Mouse (Mus musculus) lung, adult 18-20 months (tissue): Measurements from ENCODE around the gene Ppp2r5c.

Experiments used
- DNase-seq, 2 experiments: peaks; one replicate each; pipeline ENCODE4 v3.0.0; 2022; ENCODE audit warnings: mixed read lengths in 2 of 2

Ppp2r5c gene

DNA sequence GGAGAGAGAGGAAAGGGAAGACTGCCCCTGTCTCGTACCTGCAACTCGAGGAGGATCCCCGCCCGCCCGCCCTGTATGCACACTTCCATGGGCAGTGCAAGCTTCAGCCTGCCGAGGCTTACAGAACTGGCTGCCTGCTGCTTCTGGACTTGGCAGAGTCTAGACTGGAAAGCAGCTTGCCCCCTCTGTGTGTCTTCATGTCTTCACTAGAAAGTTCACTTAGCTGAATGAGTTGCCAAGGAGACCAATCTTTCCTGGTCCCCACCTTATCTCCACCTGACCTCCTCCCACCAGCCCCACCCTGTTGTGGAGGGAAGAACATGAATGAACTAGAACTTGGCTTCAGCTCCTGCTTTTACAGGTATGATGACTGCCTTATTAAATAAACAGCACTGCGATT, 66.0 kb downstream of the Ppp2r5c start:
- peak in 1 of 2 experiments; percentile 29 for DNase-seq

DNA sequence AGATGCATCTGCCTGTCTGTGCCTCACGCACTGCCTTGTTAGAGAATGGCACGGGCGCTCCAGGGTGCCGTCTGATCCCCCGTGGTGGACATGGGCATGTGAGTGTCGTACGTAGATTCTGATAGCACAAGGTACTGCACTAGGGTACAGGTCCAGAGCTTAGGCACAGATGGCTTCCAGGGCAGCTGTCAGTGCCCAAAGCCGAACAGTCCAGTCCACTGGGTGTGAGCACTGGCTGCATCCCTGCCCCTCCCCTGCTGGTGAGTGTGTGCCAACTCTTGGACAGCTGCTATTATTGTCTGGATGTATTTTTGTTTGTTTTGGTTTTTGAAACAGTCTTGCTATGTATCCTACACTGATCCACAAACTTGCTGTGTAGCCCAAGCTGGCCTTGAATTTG, 68.8 kb downstream of the Ppp2r5c start:
- peak in 1 of 2 experiments; percentile 54 for DNase-seq

DNA sequence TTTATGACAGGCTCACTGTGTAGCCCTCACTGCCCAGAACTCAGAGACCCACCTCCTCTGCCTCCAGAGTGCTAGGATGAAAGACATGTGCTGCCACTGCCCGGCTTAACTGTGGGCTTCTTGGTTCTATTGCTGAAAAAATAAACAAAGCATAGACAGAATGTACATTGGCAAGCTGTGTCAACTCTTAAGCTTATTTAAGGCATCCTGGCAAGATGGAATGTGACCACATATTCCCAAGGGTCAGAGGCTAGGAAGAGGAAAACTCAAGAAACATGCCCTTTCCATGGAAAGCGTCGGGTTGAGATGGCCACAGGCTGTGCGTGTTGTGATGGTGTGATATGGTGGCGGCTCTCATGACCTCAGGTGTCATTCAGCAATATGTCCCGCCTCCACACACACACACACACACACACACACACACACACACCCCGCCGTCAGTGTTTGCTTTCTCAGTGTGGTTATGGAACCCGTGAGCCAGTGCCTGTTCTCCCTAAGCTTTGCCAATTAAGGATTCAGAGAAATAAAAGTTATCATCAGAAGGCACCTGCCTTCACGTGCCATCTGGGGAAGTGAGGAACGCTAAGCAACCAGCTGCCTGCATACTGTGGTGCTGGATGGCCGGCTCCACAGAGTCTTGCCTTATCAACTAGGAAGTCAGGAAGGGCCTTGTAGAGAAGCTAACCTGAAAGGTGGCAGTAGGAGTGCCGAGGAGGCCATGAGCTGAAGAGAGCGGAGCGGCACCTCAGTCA, 73.5 kb downstream of the Ppp2r5c start:
- no peak for DNase-seq

DNA sequence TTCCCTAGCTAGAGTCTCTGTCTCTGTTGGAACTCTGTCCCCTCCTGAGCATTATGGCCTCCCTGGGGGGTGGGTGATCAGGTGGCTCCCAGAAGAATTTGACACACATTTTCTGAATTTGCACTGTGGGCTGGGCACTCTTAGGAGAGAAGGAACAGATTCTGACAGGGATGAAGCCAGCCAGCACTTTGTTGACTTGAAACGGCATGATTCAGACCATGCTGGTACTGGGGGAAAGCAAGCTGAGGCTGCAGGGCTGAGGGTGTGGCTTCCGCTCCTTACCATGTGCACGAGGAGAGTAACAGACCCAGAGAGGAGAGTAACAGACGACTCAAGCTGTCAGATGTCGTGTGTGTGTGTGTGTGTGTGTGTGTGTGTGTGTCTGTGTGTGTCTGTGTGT, 76.6 kb downstream of the Ppp2r5c start:
- DNase-seq = no peak

DNA sequence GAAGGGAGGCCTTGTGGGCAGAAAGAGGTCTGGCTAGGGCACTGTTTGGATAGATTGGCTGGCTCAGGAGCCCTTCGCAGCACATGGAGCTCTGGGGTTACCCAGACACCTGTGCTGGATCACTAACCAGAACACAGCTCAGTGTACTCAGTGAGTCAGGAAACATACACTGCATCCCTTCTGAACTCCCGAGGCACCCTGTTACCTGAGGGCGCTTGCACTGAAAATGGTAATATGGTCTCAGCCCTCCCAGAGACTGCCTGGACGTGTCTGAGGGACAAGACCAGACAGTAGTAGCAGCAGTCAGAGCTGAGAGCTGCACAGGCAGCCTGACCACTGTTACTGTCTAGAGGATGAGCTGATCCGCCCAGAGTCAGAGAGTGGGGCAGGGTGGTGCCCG, 85.8 kb downstream of the Ppp2r5c start:
- DNase-seq = no peak

DNA sequence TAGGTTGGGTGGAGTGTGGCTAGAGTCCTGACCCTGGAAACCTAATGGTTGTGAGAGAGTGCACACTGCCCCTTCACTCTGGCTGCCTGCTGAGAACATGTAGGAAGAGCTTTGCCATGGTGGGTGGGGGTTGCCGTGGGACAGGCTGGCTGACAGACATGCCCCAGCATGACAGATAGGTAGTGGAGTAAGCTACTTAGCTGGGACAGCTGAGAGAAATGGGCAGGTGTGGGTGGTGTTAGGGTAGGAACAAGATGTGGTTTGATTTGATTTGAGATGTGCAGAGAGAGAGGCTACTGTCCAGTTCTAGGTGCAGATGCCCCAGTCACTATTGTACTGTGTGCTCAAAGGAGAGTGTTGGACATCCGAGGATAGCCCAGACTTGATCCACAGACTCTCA, 86.2 kb downstream of the Ppp2r5c start:
- no peak for DNase-seq

DNA sequence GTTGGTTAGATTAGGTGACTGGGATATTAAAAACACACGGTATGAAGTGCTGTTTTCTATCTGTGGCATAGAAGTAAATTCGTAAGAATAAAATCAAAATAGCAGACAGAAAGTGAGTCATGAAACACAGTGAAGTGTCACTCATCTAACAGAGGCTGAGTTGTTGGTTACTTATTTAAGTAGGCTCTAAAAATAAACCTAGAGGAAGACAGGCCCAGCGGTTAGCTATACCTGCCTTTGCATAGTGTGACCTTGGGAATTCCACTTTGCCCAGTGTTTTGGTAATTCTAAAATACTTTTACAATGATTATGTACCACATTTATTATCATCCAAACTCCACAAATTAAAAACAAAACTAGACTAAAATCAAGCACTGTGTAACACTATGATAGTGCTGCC, 86.9 kb downstream of the Ppp2r5c start:
- DNase-seq = no peak

DNA sequence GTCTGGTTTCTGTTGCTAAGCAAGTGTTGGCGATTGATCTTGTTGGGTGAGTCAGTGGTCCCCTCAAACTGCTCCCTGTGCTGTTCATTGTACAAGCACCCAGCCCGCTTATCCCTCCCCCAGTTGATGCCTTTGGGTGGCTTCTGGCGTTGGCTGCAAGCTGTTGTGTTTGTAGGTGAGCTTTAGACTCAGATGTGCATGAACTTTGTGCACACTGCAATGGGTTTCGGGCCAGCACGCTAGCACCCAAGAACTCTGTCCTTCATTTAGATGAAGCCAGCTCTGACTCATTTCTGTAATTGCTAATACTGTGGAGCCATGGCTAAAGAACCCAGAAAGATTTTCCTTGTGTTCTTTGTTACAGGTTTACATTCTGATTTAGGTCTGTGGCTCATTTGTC, 88.4 kb downstream of the Ppp2r5c start:
- no peak for DNase-seq

DNA sequence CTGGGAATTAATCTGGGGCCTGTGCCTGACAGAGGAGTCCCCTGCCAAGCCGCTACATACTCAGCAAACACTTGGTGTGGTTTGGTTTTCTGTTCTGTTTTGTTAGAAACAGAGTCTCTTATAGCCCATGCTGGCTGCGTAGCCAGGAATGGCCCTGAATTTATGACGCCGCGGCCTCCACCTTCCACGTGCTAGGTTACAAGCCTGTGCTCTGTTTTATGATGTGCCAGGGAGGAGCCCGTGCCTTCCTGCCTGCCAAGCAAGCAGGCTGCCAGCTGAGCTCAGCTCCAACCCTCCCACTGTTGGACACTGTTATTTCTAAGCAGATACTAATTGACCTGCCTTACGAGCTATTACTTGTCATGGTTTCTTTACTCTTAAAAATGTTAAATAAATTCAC, 90.8 kb downstream of the Ppp2r5c start:
- no peak for DNase-seq

DNA sequence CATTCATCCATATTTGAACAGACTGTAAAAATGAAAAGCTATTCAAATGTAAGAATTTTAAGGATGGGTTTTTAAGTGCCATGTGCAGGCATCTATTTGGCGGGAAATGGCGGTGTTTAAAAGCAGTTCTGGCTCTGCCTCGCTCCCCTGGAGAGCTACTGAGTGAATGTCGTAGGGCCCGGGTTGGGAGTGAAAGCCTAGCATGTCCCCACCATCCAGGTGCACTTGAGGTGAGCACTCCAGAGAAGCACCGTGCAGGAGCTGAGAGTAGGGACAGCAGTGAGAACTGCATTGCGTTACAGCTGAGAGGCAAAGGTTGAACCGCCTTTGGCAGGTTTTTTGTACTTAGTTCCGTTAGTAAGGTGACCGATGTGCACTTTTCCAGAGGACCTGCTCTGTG, 92.4 kb downstream of the Ppp2r5c start:
- DNase-seq = no peak

DNA sequence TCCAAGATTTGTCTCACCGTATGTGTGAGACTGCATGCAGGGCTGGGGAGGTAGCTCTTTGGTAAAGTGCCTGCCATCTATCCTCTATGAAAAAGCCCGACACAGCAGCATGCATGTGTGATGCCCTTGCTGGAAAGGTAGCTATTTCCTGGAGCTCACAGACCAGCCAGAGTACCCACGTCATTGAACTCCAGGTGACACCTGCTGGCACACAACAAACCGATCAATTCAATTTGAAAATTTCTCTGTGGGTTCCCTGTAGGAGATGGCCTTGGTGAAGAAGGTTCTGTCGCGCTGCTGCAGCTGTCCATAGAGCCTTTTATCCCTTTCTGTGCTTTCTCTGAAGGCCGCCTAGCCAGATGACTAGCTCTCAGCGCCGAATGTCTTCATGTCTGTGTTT, 92.9 kb downstream of the Ppp2r5c start:
- no peak for DNase-seq

DNA sequence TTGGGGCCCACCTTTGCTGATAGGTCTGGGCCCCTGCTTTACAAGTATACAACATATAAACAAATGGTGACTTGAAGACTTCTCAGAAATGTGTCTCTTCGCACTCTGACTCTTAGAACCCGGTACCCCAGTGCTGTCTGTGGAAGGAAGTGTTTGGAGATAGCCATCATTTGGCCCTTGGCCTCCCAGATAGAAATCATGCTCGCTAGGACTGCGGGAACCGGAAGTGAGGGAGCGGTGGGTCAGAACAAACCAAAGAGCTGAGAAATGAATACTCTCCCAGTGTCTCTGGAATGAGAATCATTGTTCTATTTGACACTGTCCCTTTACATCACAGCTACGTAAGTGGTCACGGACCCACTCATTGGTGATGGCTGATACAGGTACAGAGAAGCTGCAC, 93.4 kb downstream of the Ppp2r5c start:
- no peak for DNase-seq

DNA sequence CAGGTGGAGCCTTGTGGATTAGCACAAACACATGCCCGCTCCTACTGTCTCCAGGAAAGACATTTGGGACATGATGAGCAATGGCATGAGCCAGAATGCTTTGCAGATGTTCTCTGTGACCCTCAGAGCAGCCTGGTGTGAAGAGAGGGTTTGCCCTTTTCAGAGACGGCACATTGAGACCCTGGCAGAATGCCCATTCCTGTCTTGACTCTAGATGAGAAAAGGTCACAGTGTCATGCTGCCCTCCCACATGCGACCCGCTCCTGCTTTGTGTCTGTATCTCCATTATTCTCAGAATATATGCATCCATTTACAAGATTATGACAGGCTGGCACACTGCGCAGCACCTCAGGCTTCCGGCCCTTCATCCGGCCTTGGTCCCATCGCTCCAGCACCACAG, 94.1 kb downstream of the Ppp2r5c start:
- no peak for DNase-seq

DNA sequence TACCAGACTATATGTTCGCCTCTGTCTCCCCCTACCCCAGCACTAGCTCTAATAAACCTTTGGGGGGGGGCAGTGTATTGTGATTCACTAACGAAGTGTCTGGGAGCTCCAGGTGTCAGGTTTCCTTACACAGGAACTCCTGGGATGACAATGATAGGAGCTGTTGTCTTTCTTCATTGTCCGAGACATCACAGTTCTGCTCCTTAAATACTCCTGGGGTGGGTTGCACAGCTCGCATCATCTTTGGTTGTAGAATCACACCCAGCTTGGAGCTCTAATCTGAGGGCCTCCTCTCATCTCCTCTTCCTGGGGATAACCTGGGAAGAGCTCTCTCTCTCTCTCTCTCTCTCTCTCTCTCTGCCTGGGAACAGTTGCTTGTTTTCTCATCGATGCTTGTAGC, 94.6 kb downstream of the Ppp2r5c start:
- DNase-seq = no peak

DNA sequence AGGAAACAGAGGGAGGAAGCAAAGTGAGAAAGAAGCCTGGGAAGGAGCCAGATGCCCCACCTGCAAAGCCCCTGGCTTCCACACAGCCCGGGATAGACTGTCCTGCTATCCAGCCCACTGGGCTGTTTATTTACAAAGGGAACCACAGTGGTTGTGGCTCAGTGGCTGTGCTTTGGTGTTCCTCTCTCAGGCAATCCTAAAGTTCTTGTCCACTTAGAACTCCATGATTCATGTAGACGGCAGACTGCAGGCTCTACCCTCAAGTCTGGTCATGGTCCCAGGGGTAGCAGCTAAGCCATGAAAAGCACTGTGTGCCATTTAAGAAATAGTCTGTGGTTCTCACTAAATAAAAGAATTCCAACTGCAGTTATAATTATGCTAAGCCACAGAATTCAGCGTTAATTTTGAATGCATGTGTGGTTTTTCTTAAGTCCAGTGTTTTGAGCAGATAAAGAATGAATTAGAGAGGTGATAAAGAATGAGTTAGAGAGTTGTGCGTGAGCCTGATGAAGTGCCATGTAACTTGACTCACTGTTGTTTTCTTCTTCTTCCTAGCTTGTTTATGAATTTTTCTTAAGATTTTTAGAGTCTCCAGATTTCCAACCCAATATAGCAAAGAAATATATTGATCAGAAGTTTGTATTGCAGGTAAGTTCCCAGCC, 98.3 kb downstream of the Ppp2r5c start:
- DNase-seq = no peak

DNA sequence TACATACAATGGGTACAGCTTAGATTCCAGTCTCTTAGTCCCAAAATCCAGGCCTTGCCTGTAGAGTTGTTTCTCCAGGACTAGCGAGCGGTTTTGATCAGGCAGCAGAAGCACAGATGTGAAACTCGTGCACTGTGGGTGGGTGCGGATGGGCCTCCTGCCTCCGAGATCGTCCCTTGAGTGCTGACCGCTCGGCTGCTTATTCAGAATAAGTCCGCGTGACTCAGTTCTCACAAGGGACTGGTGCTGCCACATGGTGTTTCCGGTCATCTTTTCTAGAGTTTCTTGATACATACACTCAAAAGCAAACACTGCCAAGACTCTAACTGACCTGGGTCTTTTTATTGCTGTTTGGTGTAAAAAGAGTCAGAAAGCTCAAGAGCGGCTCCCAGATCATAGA, 100.7 kb downstream of the Ppp2r5c start:
- DNase-seq = no peak

DNA sequence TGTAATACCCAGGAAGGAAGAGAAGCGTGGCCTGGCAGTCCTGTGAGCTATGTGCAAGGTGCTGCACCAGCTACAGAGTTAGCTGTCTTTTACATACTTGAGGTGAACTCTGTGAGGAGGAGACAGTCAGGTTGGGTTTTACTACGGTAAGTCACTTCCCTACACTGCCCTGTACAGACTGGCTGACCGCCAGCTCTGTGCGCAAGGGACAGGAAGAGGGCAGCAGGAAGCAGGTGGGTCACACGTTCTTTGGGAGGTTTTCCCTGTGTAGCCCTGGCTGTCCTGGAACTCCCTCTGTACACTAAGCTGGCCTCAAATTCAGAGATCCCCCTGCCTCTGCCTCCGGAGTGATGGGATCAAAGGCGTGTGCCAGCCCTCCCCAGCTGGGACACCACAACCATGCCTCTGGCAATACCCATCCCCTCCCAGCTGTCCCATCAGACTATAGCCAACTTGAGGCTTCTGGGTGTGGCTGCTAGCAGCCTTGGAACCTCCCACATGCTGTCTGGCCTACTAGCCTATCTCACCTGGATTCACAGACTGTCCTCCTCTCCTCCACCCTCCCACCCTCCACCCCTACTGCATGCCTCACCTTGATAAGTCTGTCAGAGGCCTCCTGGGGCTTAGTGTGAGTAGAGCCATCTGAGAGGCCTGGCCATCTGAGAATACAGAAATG, 102.7 kb downstream of the Ppp2r5c start:
- DNase-seq = no peak

DNA sequence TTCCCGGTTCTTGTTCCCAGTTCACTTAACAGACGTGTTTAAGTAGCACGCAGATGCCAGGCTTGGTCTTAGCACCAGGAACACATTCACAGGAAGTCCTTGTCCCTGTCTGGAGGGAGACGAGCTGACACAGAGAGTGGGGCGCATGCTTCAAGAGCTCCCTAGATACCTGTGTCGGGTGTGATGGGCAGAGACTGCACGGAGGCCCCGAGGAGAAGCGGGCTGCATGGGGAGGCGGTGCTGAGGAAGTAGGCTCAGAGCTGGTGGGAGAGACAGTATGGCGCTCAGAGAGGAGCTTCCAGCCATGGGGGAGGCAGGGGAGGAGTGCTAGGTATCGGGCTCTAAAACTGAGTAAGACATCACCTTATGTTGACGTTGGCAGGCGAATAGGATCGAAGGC, 103.4 kb downstream of the Ppp2r5c start:
- no peak for DNase-seq

DNA sequence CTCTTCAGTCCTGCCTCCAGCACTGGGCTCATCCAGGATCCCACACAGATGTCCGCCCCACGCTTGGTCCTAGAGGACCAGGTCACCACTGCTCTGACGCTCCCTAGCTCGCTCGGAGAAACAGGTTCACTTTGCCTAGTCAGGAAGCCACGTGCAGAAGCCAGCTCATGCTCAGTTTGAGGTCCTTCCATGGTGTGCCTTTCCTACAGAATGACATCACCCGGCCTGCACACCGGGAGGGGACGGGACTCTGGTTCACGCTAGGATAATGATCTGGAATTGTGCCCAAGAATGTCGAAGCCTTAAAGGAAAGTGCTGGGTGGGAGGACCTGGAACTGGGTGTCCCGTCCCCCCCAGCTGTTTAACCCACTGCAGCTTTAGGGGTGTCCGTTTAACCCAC, 105.2 kb downstream of the Ppp2r5c start:
- DNase-seq = peak in 1 of 2 experiments; percentile 9

DNA sequence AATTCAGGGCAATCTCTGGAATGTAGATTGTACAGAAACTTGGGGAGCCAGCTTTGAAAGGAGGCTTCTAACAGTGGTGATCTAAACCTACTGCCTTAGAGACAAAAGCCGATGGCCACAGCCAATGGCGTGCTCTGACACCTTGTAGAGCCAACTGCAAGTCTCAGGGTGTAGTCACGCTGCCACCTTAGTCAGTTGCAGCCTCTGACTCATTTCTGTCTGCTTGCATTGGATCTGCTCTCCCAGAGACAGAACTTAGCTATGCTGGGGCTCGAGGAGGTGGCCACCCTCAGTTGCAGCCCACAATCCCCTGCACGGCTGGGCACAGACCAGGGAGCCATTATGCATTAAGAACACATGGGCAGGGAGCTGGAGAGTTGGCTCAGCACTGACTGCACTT, 106.4 kb downstream of the Ppp2r5c start:
- DNase-seq = no peak

DNA sequence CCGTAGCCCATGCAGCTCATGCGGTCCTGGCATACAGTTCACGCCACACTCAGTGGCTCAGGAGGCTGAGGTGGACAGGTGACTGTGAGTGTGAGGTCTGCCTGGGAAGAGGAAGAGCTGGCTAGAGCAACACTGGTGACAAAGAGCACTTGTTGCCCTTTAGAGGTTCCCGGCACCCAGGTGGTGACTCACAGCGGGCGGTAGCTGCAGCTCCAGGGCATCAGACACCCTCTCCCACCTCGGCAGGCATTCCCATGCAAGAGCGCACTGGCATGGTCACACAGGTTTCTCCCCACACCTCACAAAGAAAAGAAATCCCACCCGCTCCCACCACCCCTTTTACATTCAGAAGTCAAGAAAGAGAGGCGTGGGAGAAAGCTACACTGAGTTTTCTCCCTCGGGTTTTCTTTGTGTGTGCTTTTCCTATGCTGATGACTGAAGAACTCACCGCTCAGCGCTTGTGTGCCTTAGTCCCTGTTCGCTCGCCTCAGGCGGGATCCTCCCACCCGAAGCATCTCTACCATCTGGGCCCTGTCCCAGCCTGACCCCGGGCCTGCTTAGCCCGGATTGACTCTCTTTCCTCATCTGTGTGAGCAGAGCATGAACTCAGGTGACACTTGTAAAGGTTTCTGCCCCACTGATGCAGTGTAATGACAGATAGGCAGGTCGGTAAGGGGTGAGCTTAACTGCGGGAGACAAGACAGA, 108.8 kb downstream of the Ppp2r5c start:
- DNase-seq = no peak

DNA sequence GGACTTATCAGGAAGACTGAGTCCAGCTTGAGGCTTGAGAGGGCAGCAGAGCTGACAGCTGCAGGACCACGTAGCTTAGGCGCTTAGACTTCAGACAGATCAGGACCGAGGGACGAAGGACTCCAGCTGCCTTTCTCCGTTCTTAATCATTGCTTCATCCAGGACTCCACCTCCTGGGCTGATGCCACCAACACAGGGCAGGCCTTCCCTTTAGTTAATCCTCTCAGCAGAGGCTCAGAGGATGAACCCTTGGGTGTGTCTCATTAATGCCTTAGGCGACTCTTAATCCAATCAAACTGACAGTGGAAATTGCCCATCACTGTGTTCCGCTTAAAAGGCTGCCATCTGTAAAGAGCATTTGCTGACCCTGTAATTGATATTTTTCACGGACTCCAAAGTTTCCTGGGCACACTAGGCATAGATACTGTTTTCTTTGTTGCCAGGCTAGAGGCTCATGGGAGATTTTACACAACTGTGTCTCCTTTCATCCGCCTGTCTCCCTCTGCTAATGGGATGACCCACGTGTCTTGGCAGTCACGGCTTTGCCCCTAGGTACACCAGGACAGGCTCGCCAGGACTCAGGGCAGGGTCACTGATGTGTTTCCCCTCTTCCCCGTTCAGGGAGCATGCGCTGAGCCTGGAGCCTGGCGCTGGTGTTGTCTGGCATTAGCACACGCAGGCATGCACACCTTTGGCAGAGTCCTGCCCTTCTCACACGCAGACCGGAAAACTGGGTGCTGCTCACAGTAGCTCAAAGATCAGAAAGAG, 110.1 kb downstream of the Ppp2r5c start:
- peak; percentile 50 to 65 for DNase-seq

DNA sequence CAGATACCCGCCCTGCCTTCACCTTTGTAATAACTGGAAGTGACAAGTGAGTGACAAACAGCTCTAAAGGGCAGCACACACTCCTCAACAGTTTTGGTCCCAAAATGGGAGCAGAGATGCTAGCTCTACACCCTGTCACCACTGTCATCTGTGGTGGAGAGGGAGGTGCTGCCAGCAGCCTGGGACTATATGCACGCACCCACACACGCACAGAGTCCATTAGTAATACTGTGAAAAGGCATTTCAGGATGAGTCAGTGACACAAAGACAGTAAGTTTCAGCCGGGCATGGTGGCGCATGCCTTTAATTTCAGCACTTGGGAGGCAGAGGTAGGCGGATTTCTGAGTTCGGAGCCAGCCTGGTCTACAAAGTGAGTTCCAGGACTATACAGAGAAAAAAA, 111.3 kb downstream of the Ppp2r5c start:
- no peak for DNase-seq
